Mouse (Mus musculus): ENCODE data around the gene Pth1r.

- TF ChIP-seq POLR2A (IDR thresholded peaks at IDR 0.05; ENCODE audit: extremely low read depth, insufficient read depth, low read length) (no peak), CTCF (IDR thresholded peaks at IDR 0.05; ENCODE audit: low read depth, low read length) (no peak)
Measured at GRCm38 (mm10) chr9:110718071-110718470, 28.9 kb downstream of the Pth1r start.
